Mouse (Mus musculus) intestine, embryonic 15.5 days (tissue): ENCODE results near the gene Syde2. TPM values are rescaled to one million over a fixed set of nuclear protein-coding genes. Genes with fewer than 3 reads are reported as not detected.

Experiments used
- polyA plus RNA-seq: library from polyadenylated mRNA; unstranded; fragments of >200 nt; fragmentation: Nextera tagmentation; extraction: Ambion mirVana; gene quantifications from 2 replicates; pipeline ENCODE4 v1.2.1, GENCODE M21; 2015

The Syde2 gene
- polyA plus RNA-seq, 1 experiment from 2014 or later, result 2.4 TPM

Other genes with a start within 250 kb of the Syde2 start
- 45.3 and 53.5 TPM in 2 replicates for gene Ddah1, start 229.2 kb upstream of the Syde2 start, polyA plus RNA-seq
- gene Bcl10, start 65.1 kb upstream of the Syde2 start, polyA plus RNA-seq, result 48.6 and 51.1 TPM in 2 replicates
- 48.9 and 55.7 TPM in 2 replicates for gene 2410004B18Rik, start 49.9 kb upstream of the Syde2 start, polyA plus RNA-seq
- 0.38 TPM in 1 of 2 replicates, not detected in the other for gene Wdr63, start 120.3 kb downstream of the Syde2 start, polyA plus RNA-seq
- 30.5 and 38.5 TPM in 2 replicates for gene Mcoln3, start 129.6 kb downstream of the Syde2 start, polyA plus RNA-seq
- gene Mcoln2, start 162.0 kb downstream of the Syde2 start, polyA plus RNA-seq, result 7.9 and 8.3 TPM in 2 replicates
- 1.8 and 1.9 TPM in 2 replicates for gene Lpar3, start 233.1 kb downstream of the Syde2 start, polyA plus RNA-seq